Mouse (Mus musculus) adrenal gland, postnatal 25 days (tissue): ENCODE results near the gene Rbm46. TPM values are rescaled to one million over a fixed set of nuclear protein-coding genes. Genes with fewer than 3 reads are reported as not detected.
A peak's percentile ranks its signal among the peaks of the same experiment; 100 is the strongest.

Experiments
- DNase-seq: peaks from one replicate; pipeline ENCODE4 v3.0.0; 2021; ENCODE audit warnings: mixed read lengths
- long read RNA-seq: library from polyadenylated mRNA; stranded (forward); transcript quantifications from one replicate; pipeline ENCODE4 v2.0.0, GENCODE M21; 2021
- total RNA-seq: library from RNA; stranded (reverse); gene quantifications from 2 replicates; pipeline ENCODE4 v1.2.3, GENCODE M21; 2021

Gene Rbm46
- 1.4 and 1.6 TPM in 2 replicates for total RNA-seq
- long read RNA-seq = 0 reads

- DNase-seq = peak; percentile 77
These were observed at the start of gene Rbm46 for GRCm38 (mm10) chr3:82876372-82876739. Rbm46 (minus strand) TSS chr3:82876483.

- no peak for DNase-seq
These were observed 39.3 kb upstream of the Rbm46 start for GRCm38 (mm10) chr3:82915632-82916031.

GRCm38 (mm10) chr3:82908671-82909070 lies 32.4 kb upstream of the Rbm46 start:
- DNase-seq = no peak

DNA sequence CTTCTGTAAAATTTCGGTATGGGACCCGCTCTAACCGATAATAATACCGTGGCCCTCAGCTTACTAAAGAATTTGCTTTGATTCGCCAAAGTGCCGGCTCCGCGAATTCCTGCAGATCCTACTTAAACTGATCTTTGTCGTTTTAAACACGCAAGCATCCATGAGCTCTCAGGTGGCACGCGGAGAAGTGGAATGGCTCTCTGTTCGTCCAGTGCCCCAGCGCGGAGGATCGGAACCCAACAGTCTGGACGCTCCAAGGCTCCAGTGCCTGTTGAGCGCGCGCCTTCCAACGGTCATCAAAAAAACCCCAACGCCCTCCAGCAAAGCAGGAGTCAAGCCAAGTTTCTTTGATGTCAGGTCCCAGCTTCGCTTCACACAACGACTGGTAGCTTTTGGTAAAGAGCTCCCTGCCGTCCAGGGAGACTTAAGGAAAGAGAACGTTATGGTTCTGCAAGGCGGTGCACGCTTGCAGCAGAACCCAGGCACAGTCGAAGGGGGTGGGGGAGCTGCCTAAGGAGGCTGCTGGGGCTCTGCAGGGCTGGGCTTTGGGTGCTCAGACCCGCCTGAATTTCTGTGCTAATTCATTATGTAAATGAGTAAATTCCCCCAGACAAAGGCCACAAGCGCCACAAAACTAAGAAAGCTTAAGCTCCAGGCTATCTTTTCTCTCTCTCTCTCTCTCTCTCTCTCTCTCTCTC lies 28.1 kb upstream of the Rbm46 start:
- DNase-seq = peak; percentile 4

DNA sequence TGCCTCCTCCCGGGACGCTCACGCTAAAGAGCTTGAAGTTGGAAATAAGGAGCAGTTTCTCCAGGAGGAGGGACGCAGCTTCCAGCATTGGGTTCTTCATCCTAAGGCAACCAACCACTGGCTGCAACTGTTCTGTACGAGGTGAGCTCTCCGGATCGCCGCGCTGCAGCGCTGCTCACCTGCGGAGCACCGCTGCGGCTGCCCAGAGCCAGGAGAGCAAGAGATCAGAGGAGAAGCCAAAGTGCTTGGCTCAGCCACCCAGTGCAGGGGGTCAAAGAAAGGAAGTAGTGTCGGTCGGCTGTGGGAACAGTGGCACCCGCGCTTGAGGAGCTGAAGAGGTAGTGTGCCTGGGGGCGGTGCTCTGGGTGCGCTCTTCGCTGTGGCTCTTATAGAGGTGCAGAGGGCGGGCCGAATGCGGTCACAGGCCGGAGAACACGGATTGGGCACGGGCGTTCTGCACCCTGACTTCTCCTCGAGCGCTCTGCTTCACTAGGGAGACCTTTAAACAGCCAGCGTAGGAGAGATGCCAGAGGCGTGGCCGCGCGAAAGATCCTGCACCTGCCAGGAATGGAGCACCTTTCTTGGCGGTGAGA lies 27.4 kb upstream of the Rbm46 start, which contains the start of gene Lrat:
Gene Lrat, minus strand, starts transcription at position 361 of the 593 bp plus-strand sequence.
- peak; percentile 33 for DNase-seq

- no peak for DNase-seq
These were observed 26.7 kb upstream of the Rbm46 start for GRCm38 (mm10) chr3:82902757-82903612.

DNA sequence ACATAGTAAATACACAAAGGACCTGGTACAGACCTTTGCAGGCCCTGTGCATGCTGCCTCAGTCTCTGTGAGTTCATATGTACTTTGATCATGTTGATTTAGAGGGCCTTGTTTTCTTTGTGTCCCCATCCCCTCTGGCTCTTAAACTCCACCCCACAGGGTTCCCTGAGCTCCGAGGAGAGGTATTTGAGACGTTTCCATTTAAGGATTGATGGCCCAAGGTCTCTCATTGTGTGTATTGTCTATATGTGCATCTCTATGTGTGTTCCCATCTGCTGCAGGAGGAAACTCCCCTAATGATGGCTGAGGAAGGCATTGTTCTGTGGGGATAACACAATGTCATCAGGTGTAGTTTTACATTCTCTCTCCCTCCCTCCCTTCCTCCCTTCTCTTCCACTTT lies 12.6 kb upstream of the Rbm46 start:
- DNase-seq = no peak

DNA sequence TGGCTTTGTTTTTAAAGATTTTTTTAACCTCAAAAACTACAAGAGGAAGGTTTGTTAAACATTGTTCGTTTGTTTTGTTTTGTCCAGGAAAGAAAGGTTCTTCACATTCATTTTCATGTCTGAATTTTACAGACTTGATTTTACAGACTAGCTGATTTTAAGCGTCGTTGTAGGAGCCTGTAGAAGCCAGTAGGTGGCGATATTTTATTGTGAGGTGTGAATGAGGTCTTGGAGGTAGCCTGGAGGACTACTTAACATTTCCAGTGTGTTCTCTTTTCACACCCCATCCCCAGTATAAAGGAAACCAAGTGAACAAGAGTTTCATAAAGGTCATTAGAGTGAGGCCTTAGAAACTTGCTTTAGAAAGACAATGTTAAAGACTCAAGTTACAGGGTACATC lies 975 bp upstream of the Rbm46 start:
- DNase-seq = no peak

- DNase-seq = peak; percentile 2
These were observed 462 bp downstream of the Rbm46 start for GRCm38 (mm10) chr3:82875671-82876371.

GRCm38 (mm10) chr3:82857414-82858077 lies 18.7 kb downstream of the Rbm46 start:
- peak; percentile 11 for DNase-seq

DNA sequence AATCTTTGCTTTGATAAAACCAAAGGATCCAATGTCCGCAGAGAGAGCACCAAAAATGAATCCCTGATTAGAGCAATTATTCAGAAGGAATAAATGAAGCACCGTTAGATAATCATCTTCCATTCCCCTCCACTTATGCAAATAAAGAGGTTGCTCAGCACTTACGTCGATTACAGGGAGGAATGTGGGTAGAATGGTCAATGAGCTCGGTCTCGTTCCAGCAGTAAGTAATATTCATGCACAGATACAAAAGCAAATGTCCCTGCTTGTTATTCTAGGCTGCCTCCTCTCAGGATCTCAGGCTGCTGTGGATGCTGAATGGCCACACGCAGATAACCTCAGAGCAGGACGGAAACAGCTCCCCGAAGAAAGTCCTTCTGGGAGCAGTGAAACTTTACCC lies 51.1 kb downstream of the Rbm46 start:
- DNase-seq = no peak

DNA sequence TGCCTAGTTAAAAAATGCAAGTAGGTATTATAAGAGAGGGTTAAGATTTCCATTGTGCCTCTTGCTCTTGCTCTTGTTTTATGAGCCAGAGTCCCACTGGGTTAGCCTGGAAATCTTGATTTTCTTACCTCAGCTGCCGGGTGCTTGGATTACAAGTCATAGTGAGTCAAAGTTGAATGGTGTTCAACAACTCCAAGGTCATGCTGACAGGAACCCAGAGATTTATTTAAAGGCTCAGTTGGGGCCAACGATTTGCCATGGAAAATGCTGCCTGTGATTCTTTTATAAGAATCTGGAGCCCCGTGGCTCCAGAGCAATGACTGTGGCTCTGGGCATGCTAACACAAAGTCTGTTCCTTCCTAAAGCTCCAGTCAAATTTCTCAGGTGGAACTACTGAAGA lies 64.4 kb downstream of the Rbm46 start:
- no peak for DNase-seq

GRCm38 (mm10) chr3:82810334-82811120 lies 65.8 kb downstream of the Rbm46 start:
- no peak for DNase-seq

DNA sequence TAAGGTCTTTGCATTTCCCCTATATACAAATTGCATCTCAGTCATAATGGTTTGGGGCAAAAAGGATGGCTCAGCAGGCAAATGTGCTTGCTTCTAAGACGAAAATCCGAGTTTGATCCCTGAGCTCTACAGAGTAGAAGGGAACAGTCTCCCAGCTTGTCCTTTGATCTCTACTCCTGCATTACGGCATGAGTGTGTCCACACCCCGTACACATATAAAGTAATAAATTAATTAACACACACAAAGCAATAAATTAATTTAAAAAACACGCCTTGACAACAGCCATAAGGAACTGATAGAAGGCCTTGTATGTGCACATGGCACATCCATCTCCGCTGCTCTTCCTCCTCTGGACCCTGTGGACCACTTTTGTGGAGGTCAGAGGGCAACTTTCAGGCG lies 66.5 kb downstream of the Rbm46 start:
- DNase-seq = no peak

- no peak for DNase-seq
These were observed 67.9 kb downstream of the Rbm46 start for GRCm38 (mm10) chr3:82808323-82808911.

DNA sequence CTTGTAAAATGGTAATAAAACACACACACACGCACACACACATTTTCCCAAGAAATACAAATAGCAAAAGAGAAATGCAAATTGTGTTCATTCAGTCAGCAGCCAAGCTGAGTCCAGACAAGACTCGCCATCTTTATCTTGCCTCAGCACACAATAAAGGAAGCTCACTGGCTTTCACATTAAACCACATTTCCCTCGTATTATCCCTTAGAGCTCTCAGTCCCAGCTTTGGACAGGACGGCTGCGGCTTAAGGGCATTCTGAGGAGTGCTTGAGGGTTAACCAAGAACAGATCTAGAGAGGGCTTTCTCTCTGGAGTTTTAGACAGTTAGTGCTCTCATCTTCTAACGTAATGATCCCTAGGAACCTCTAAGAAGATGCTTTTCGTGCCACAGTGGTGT lies 71.0 kb downstream of the Rbm46 start:
- DNase-seq = no peak

DNA sequence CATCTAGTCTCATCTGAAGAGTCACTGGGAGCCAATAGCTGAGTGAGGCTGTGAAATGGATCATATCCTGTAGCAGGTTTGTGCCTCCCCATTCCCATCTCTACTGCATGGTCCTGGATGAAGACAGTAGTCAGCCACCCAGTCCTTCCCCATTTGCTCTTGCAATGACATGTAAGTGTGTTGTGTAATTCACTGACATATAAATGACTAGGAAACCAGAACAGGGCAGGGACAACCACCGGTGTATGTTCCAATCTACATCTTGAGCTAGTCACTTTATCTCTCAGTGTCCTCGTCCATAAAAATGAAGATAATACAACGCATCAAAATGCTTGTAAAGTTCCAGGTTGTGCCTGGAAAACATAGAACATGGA lies 75.8 kb downstream of the Rbm46 start:
- no peak for DNase-seq

- no peak for DNase-seq
These were observed 76.4 kb downstream of the Rbm46 start for GRCm38 (mm10) chr3:82799735-82800469.

GRCm38 (mm10) chr3:82793656-82794055 lies 82.6 kb downstream of the Rbm46 start:
- DNase-seq = no peak

DNA sequence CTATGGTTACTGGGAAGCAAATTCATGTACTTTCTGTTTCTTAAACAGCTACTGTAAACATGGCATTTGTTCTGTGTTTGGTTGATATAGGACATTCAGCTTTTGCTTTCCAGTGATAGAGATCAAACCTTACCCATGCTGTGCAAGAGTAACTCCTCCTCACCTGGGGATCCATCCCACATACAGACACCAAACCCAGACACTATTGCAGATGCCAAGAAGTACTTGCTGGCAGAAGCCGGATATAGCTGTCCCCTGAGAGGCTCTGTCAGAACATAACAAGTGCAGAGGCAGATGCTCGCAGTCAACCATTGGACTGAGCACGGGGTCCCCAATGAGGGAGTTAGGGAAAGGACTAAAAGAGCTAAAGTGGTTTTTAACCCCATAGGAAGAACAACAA lies 84.6 kb downstream of the Rbm46 start:
- no peak for DNase-seq
